Mouse (Mus musculus) thymus, adult 2 months (tissue): Measurements from ENCODE around the gene Map3k14. TPM values are rescaled to one million over a fixed set of nuclear protein-coding genes. Genes with fewer than 3 reads are reported as not detected.

Experiments
- DNase-seq: peaks from one replicate; pipeline ENCODE4 v3.0.0; 2021
- H3K27ac ChIP-seq: fragments of 200-500 bp; 2 replicates; pipeline ENCODE4 v1.5.1; 2012; ENCODE audit warnings: low read length, control low read depth; ENCODE audit not compliant: control insufficient read depth, insufficient read depth
- H3K27me3 ChIP-seq: fragments of 200-500 bp; 2 replicates; pipeline ENCODE4 v1.6.1; 2012; ENCODE audit warnings: mild to moderate bottlenecking, low read length, moderate library complexity, mixed read lengths; ENCODE audit not compliant: control insufficient read depth, insufficient read depth
- H3K36me3 ChIP-seq: fragments of 200-500 bp; 2 replicates; pipeline ENCODE4 v1.6.1; 2012; ENCODE audit warnings: mild to moderate bottlenecking, low read length, moderate library complexity; ENCODE audit not compliant: control insufficient read depth, insufficient read depth
- H3K4me1 ChIP-seq: fragments of 200-500 bp; replicated peaks from 2 replicates; pipeline ENCODE4 v1.6.1; 2012; ENCODE audit warnings: low read length; ENCODE audit not compliant: control insufficient read depth, insufficient read depth
- H3K4me3 ChIP-seq: fragments of 200-500 bp; 2 replicates; pipeline ENCODE4 v1.5.1; 2012; ENCODE audit warnings: mild to moderate bottlenecking, low read length, control low read depth, moderate library complexity; ENCODE audit not compliant: control insufficient read depth, insufficient read depth
- CTCF ChIP-seq: fragments of 200-500 bp; IDR thresholded peaks from 2 replicates; pipeline ENCODE4 v1.5.1; 2012; ENCODE audit warnings: mild to moderate bottlenecking, control low read depth, low read length, moderate library complexity, borderline replicate concordance; ENCODE audit not compliant: control insufficient read depth, poor library complexity, insufficient read depth; ENCODE audit errors: extremely low read depth
- POLR2A ChIP-seq: fragments of 200-500 bp; IDR thresholded peaks from 2 replicates; pipeline ENCODE4 v1.6.1; 2012; ENCODE audit warnings: mild to moderate bottlenecking, low read length, control low read depth, moderate library complexity; ENCODE audit not compliant: control insufficient read depth, poor library complexity, insufficient read depth; ENCODE audit errors: extremely low read depth
- WGBS: fragments of 180-500 bp; shearing (Covaris S2); methylation state at CpG from one replicate; pipeline ENCODE4 v1.1.7; 2018; 5-methylcytosine and 5-hydroxymethylcytosine counted together
- polyA plus RNA-seq: library from polyadenylated mRNA; depleted of rRNA; stranded (reverse); fragments of >200 nt; gene quantifications from 2 replicates; pipeline ENCODE4 v1.2.3, GENCODE M21; 2012

Gene Map3k14
- polyA plus RNA-seq, 1 experiment: 40.7 TPM

DNA sequence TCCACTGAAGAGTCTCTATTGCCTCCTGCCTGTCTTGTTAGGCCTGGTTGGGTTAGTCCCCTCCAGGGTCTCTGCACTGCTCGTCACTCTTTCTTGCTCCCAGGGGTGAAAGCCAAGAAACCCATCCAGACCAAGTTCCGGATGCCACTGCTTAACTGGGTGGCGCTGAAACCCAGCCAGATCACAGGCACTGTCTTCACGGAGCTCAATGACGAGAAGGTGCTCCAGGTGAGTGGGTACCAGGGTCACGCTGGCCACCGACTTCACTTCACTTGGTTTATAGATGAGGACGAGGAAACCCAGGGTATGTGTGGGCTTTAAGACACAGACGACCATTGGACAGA is 73.5 kb downstream of the Map3k14 start:
- TF ChIP-seq POLR2A: no peak
- no peak for TF ChIP-seq CTCF
- 96% methylated on average over 9 of the region's 9 CpGs for WGBS
- Histone ChIP-seq H3K27ac (no peak overlapping the region), H3K4me1 (no peaks in the 10 kb centered on the region), H3K27me3 (no peaks in the 10 kb centered on the region), H3K4me3 (no peak overlapping the region), H3K36me3 (peaks cover 99% of the 10 kb centered on the region)
- no peak for DNase-seq

DNA sequence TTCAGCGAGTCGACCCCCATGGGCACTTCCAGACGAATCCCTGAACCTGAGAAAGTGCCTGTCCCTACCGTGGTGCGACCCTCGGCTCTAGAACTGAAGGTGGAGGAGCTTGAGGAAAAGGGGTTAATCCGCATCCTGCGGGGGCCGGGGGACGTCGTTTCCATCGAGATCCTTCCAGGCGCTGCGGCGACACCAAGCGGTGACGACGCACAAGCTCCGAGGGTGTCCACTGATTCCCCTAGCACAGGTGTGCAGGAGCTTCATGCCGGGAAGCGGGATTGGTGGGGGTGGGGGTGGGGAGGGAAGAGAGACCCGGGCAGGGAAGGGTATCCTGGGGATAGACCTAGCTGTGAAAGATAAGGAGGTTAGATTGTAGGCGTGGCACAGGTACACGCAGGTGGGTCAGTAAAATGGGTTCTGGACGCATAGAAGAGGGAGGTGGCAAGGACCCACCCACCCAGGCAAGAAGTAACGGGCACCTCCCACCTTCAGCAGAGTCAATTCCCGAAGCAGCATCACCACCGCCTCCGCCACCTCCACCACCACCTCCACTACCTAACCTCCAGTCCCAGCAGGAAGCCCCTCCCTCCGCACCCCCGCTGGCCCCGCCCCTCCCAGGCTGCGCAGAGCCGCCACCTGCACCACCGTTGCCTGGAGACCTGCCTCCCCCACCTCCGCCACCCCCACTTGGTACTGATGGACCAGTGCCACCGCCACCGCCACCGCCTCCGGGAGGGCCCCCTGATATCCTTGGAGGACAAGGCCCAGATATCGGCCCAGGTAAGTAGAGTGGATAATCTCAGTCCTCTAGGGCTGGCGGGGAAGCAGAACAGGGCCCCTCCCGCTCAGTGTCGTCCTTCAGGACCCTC is 74.1 kb downstream of the Map3k14 start:
- 93% methylated on average over 44 of the region's 44 CpGs for WGBS
- Histone ChIP-seq H3K36me3 (peaks cover 95% of the 10 kb centered on the region), H3K27ac (no peak overlapping the region), H3K4me3 (no peak overlapping the region), H3K27me3 (no peaks in the 10 kb centered on the region), H3K4me1 (no peaks in the 10 kb centered on the region)
- no peak for DNase-seq
- TF ChIP-seq POLR2A (no peak), CTCF (no peak)

DNA sequence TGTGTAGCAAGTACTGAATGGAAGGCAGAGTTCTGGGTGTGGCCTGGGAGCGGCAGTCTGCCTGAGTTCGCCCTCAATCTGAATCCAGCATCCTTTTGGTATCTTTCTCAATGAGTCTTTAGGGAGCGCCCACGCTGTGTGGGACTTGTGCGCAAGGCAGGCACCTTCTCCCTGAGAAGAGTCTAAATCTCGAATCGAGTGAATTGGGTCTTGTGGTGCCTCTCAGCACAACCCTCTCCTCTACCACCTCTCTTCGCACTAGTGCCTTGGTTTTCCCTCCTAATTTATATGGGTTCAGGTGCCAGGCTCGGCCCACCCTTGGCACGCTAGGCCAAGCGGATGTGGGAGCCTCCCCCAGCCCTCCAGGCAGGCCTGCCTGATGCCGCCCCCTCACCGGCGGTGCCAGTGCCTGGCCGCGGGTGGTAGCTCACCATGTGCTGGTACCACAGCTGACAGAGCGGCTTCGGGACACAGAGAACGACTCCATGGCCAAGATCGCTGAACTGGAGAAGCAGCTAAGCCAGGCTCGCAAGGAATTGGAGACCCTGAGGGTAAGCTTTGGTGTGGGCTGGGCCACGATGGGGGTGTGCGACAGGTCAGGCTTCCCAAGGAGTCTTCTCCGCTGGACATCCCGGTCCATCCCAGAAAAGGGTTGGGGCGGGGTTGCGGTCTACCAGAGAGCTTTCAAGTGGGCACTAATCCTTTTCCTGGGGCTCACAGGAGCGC is 74.9 kb downstream of the Map3k14 start:
- H3K27me3 ChIP-seq: no peaks in the 10 kb centered on the region
- TF ChIP-seq CTCF (no peak), POLR2A (no peak)
- no peak overlapping the region for H3K4me3 ChIP-seq
- H3K27ac ChIP-seq: no peak overlapping the region
- WGBS: 89% methylated on average over 28 of the region's 28 CpGs
- no peak for DNase-seq
- H3K4me1 ChIP-seq: no peaks in the 10 kb centered on the region
- H3K36me3 ChIP-seq: peaks cover 95% of the 10 kb centered on the region

DNA sequence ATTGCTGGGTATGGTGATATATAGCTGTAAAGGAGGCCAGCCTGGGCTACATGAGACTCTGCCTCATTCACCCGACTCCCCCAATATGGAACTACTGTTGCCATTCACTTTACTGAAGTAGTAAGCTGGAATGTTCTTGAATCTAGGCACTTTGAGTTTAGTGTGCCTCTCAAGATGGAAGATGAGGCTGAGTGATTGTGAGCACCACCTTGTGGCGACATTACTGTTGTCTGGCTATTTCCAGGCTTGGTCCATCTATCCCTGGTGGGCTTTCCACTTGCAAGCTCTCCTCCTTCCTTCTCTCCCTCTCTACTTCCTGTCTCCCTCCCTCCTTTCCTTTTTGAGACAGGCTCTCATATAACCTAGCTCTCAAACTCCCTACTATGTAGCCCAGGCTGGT is 82.4 kb downstream of the Map3k14 start:
- TF ChIP-seq POLR2A: no peak
- H3K36me3 ChIP-seq: peaks cover 67% of the 10 kb centered on the region
- H3K4me1 ChIP-seq: no peaks in the 10 kb centered on the region
- DNase-seq: peak; percentile 56
- no peak overlapping the region for H3K27ac ChIP-seq
- H3K4me3 ChIP-seq: no peak overlapping the region
- H3K27me3 ChIP-seq: no peaks in the 10 kb centered on the region
- WGBS: 80% methylated on average over 2 of the region's 2 CpGs

DNA sequence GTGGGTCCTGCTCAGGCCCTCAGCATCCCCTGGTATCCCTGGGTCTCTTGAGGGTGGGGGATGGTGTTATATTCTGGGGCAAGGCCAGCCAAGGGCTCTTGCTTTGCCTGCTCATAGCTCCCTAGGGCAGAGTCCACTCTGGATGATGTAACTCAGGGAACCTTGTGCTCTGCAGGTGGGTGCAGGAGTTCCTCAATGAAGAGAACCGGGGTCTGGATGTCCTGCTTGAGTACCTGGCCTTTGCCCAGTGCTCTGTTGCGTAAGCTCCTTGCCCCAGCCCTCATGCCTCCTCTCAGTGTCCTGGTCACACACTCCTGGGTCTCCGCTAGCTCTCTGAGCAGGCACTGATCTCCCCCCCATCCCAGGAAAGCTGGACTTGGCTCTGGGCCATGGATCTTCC is 85.4 kb downstream of the Map3k14 start:
- WGBS: 96% methylated on average over 3 of the region's 3 CpGs
- Histone ChIP-seq H3K27ac (no peak overlapping the region), H3K4me1 (peaks cover 19% of the 10 kb centered on the region), H3K36me3 (peaks cover 45% of the 10 kb centered on the region), H3K27me3 (no peaks in the 10 kb centered on the region), H3K4me3 (no peak overlapping the region)
- no peak for DNase-seq
- no peak for TF ChIP-seq POLR2A
- TF ChIP-seq CTCF: no peak

DNA sequence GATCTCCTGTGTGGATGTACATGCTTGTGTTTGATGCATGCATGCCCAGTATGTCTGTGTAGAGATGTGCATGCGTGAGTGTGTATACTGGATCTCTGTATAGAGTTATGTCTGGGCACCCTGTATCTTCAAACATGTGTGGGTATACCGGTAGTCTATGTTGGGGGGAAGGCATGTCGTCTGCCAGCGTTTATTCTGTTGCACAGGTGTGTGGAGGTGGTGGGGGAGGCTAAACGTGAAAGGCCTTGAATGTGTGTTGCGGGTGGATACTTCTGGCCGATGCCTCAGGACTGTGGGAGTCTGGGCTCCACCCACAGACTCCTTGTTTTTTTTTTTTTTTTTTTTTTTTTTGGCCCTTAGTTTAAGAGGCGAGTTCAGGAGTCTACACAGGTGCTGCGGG is 85.9 kb downstream of the Map3k14 start:
- Histone ChIP-seq H3K27me3 (no peaks in the 10 kb centered on the region), H3K4me3 (no peak overlapping the region)
- WGBS: 92% methylated on average over 9 of the region's 9 CpGs

DNA sequence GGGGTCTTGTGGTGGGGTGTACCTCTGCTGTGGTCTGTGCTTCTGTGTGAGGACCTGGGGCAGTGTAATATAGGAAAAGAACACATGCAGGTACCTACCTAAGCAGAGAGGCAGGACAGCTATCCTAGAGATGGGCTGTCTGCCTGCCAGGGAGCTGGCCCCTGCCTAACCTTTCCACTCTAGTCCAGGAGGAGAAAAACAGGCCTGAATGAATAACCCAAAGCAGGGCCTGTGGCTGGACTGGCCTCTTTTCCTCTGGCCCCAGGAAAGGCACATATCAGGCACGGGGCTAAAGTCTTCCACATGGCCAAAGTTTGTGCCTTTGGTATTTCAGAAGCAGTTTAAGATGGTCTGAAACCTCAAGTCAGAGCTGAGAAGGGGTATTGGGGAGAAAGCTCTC is 86.8 kb downstream of the Map3k14 start:
- Histone ChIP-seq H3K27ac (no peak overlapping the region), H3K27me3 (no peaks in the 10 kb centered on the region), H3K36me3 (peaks cover 31% of the 10 kb centered on the region), H3K4me3 (no peak overlapping the region), H3K4me1 (peaks cover 31% of the 10 kb centered on the region)
- no peak for TF ChIP-seq CTCF
- no peak for TF ChIP-seq POLR2A
- DNase-seq: no peak
- WGBS: 95% methylated on average over 1 of the region's 1 CpGs

More for the DNA sequence above, 85.9 kb downstream of the Map3k14 start:
- DNase-seq: no peak
- Histone ChIP-seq H3K36me3 (peaks cover 40% of the 10 kb centered on the region), H3K27ac (no peak overlapping the region), H3K4me1 (peaks cover 23% of the 10 kb centered on the region)
- no peak for TF ChIP-seq POLR2A
